Mouse (Mus musculus): ENCODE results near the gene Pgrmc2. TPM values are rescaled to one million over a fixed set of nuclear protein-coding genes. Genes with fewer than 3 reads are reported as not detected.

Gene Pgrmc2
- polyA plus RNA-seq, 1 experiment from 2014 or later = 36.4 TPM

DNA sequence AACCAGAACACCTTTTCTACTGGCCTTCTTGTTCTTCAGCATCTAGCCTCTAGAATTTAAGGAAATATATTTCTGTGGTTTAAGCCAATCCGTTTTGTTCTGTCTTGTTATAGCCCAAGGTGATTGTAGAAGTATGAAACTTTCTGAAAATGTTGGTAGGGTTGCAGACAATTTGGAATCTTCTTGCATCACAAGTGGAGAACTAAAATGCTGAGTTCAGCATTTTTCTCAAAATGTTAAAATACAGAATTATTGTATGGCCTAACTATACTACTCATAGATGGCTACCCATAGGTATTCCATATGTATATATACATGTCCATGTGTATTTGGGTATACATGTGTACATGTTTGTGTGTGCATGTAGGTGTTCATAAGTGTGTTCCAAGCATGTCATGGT is 52.1 kb downstream of the Pgrmc2 start:
- ATAC-seq (ENCODE audit: insufficient read depth, low FRiP score) = no peak
- Histone ChIP-seq H3K27ac (ENCODE audit: low read length) (no peak overlapping the region), H3K27me3 (ENCODE audit: control insufficient read depth, insufficient read depth, low read length) (no peaks in the 10 kb centered on the region), H3K4me1 (ENCODE audit: control insufficient read depth, insufficient read depth, low read length) (no peaks in the 10 kb centered on the region), H3K9ac (ENCODE audit: low read length) (no peak overlapping the region), H3K36me3 (ENCODE audit: control insufficient read depth, insufficient read depth, low read length) (no peaks in the 10 kb centered on the region), H3K4me3 (replicated peaks; ENCODE audit: low read length) (no peak overlapping the region), H3K4me2 (ENCODE audit: low read depth, low read length) (no peak overlapping the region), H3K9me3 (replicated peaks; ENCODE audit: control insufficient read depth, low read length) (no peaks in the 10 kb centered on the region)
- WGBS = 86% methylated on average over 1 of the region's 1 CpGs

GRCm38 (mm10) chr3:41021980-41022379 is 60.9 kb downstream of the Pgrmc2 start:
- Histone ChIP-seq H3K4me1 (ENCODE audit: control insufficient read depth, insufficient read depth, low read length) (no peaks in the 10 kb centered on the region), H3K27me3 (ENCODE audit: control insufficient read depth, insufficient read depth, low read length) (no peaks in the 10 kb centered on the region)
- no peak for ATAC-seq (ENCODE audit: insufficient read depth, low FRiP score)

GRCm38 (mm10) chr3:41020687-41021086 is 62.2 kb downstream of the Pgrmc2 start:
- ATAC-seq (ENCODE audit: insufficient read depth, low FRiP score) = no peak
- Histone ChIP-seq H3K27me3 (ENCODE audit: control insufficient read depth, insufficient read depth, low read length) (no peaks in the 10 kb centered on the region), H3K9ac (ENCODE audit: low read length) (no peak overlapping the region), H3K27ac (ENCODE audit: low read length) (no peak overlapping the region), H3K4me1 (ENCODE audit: control insufficient read depth, insufficient read depth, low read length) (no peaks in the 10 kb centered on the region), H3K36me3 (ENCODE audit: control insufficient read depth, insufficient read depth, low read length) (no peaks in the 10 kb centered on the region), H3K9me3 (replicated peaks; ENCODE audit: control insufficient read depth, low read length) (no peaks in the 10 kb centered on the region), H3K4me3 (replicated peaks; ENCODE audit: low read length) (no peak overlapping the region), H3K4me2 (ENCODE audit: low read depth, low read length) (no peak overlapping the region)
- WGBS = 84% methylated on average over 7 of the region's 7 CpGs

More at GRCm38 (mm10) chr3:41021980-41022379, 60.9 kb downstream of the Pgrmc2 start:
- Histone ChIP-seq H3K36me3 (ENCODE audit: control insufficient read depth, insufficient read depth, low read length) (no peaks in the 10 kb centered on the region), H3K9ac (ENCODE audit: low read length) (no peak overlapping the region), H3K4me2 (ENCODE audit: low read depth, low read length) (no peak overlapping the region), H3K4me3 (replicated peaks; ENCODE audit: low read length) (no peak overlapping the region), H3K27ac (ENCODE audit: low read length) (no peak overlapping the region), H3K9me3 (replicated peaks; ENCODE audit: control insufficient read depth, low read length) (no peaks in the 10 kb centered on the region)
- WGBS = 66% methylated on average over 6 of the region's 6 CpGs

GRCm38 (mm10) chr3:41018022-41018608 is 64.7 kb downstream of the Pgrmc2 start:
- Histone ChIP-seq H3K4me2 (ENCODE audit: low read depth, low read length) (no peak overlapping the region), H3K4me1 (ENCODE audit: control insufficient read depth, insufficient read depth, low read length) (no peaks in the 10 kb centered on the region), H3K9me3 (replicated peaks; ENCODE audit: control insufficient read depth, low read length) (no peaks in the 10 kb centered on the region), H3K36me3 (ENCODE audit: control insufficient read depth, insufficient read depth, low read length) (no peaks in the 10 kb centered on the region), H3K4me3 (replicated peaks; ENCODE audit: low read length) (no peak overlapping the region), H3K9ac (ENCODE audit: low read length) (no peak overlapping the region), H3K27ac (ENCODE audit: low read length) (no peak overlapping the region), H3K27me3 (ENCODE audit: control insufficient read depth, insufficient read depth, low read length) (no peaks in the 10 kb centered on the region)
- no peak for ATAC-seq (ENCODE audit: insufficient read depth, low FRiP score)
- WGBS = 43% methylated on average over 3 of the region's 3 CpGs

Other genes starting within 250 kb of the Pgrmc2 start
- gene Mfsd8, start 236.2 kb downstream of the Pgrmc2 start, polyA plus RNA-seq (2015; fragmentation: Nextera tagmentation; extraction: Ambion mirVana) = 6.1 and 6.9 TPM in 2 replicates
- gene Abhd18, start 236.1 kb downstream of the Pgrmc2 start, polyA plus RNA-seq (2015; fragmentation: Nextera tagmentation; extraction: Ambion mirVana) = 6.9 and 8.9 TPM in 2 replicates
- gene 1700034I23Rik, start 180.5 kb downstream of the Pgrmc2 start, polyA plus RNA-seq (2015; fragmentation: Nextera tagmentation; extraction: Ambion mirVana) = 0.14 TPM in 1 of 2 replicates, not detected in the other
- 9.4 and 11.6 TPM in 2 replicates for gene Larp1b, start 133.2 kb downstream of the Pgrmc2 start, polyA plus RNA-seq (2015; fragmentation: Nextera tagmentation; extraction: Ambion mirVana)

Data from stomach, embryonic 16.5 days (tissue).